Mouse (Mus musculus) cerebellum, adult 2 months (tissue): ENCODE results near the gene Rrad. TPM values are rescaled to one million over a fixed set of nuclear protein-coding genes. Genes with fewer than 3 reads are reported as not detected.

Source experiments
- DNase-seq, 2 experiments: peaks; one replicate each; pipeline ENCODE4 v3.0.0; 2021
- H3K27ac ChIP-seq: fragments of 200-500 bp; 2 replicates; pipeline ENCODE4 v1.5.1; 2012; ENCODE audit warnings: low read length, control low read depth, inconsistent platforms; ENCODE audit not compliant: insufficient read depth
- H3K27me3 ChIP-seq: fragments of 200-500 bp; 2 replicates; pipeline ENCODE4 v1.6.1; 2012; ENCODE audit warnings: inconsistent platforms, mild to moderate bottlenecking, low read length, moderate library complexity; ENCODE audit not compliant: control insufficient read depth, insufficient read depth
- H3K4me1 ChIP-seq: fragments of 200-500 bp; 2 replicates; pipeline ENCODE4 v1.6.1; 2011; ENCODE audit warnings: low read length; ENCODE audit not compliant: control insufficient read depth, insufficient read depth
- H3K4me3 ChIP-seq: fragments of 200-500 bp; replicated peaks from 2 replicates; pipeline ENCODE3; 2011; ENCODE audit warnings: mild to moderate bottlenecking, low read depth, low read length, control low read depth; ENCODE audit not compliant: insufficient read depth
- CTCF ChIP-seq: fragments of 200-500 bp; IDR thresholded peaks from 2 replicates; pipeline ENCODE4 v1.5.1; 2011; ENCODE audit warnings: low read depth, mild to moderate bottlenecking, control low read depth, low read length, moderate library complexity, borderline replicate concordance; ENCODE audit not compliant: insufficient read depth
- POLR2A ChIP-seq: fragments of 200-500 bp; IDR thresholded peaks from 2 replicates; pipeline ENCODE4 v1.6.1; 2011; ENCODE audit warnings: low read length, control low read depth, borderline replicate concordance; ENCODE audit not compliant: insufficient read depth
- WGBS: fragments of 180-500 bp; shearing (Covaris S2); methylation state at CpG from one replicate; pipeline ENCODE4 v1.1.7; 2018; 5-methylcytosine and 5-hydroxymethylcytosine counted together
- polyA plus RNA-seq: library from polyadenylated mRNA; depleted of rRNA; stranded (reverse); fragments of >200 nt; gene quantifications from 2 replicates; pipeline ENCODE4 v1.2.3, GENCODE M21; 2012

Rrad gene
- polyA plus RNA-seq, 1 experiment, result 3.3 TPM

GRCm38 (mm10) chr8:104598496-104598895 lies 32.6 kb downstream of the Rrad start:
- Histone ChIP-seq H3K27ac (no peak overlapping the region), H3K4me3 (no peak overlapping the region), H3K27me3 (no peaks in the 10 kb centered on the region), H3K4me1 (no peaks in the 10 kb centered on the region)
- no peak for DNase-seq
- no peak for TF ChIP-seq CTCF
- TF ChIP-seq POLR2A, result no peak
- WGBS, result 60% methylated on average over 6 of the region's 6 CpGs

GRCm38 (mm10) chr8:104597656-104598055 lies 33.5 kb downstream of the Rrad start:
- TF ChIP-seq CTCF (no peak), POLR2A (no peak)
- no peak for DNase-seq
- no peaks in the 10 kb centered on the region for H3K27me3 ChIP-seq
- H3K4me1 ChIP-seq, result no peaks in the 10 kb centered on the region
- no peak overlapping the region for H3K4me3 ChIP-seq
- WGBS, result 22% methylated on average over 6 of the region's 6 CpGs
- H3K27ac ChIP-seq, result no peak overlapping the region

GRCm38 (mm10) chr8:104595773-104596536 lies 35.2 kb downstream of the Rrad start:
- no peak for DNase-seq
- no peak for TF ChIP-seq POLR2A
- no peak for TF ChIP-seq CTCF
- WGBS, result 85% methylated on average over 21 of the region's 21 CpGs
- Histone ChIP-seq H3K27me3 (no peaks in the 10 kb centered on the region), H3K4me1 (no peaks in the 10 kb centered on the region), H3K4me3 (no peak overlapping the region), H3K27ac (no peak overlapping the region)

- Histone ChIP-seq H3K27ac (no peak overlapping the region), H3K4me1 (no peaks in the 10 kb centered on the region), H3K4me3 (no peak overlapping the region), H3K27me3 (no peaks in the 10 kb centered on the region)
- DNase-seq, result no peak
- 89% methylated on average over 19 of the region's 19 CpGs for WGBS
- no peak for TF ChIP-seq POLR2A
- TF ChIP-seq CTCF, result no peak
These were observed 36.3 kb downstream of the Rrad start for GRCm38 (mm10) chr8:104594611-104595362.

GRCm38 (mm10) chr8:104593536-104594325 lies 37.4 kb downstream of the Rrad start:
- WGBS, result 92% methylated on average over 31 of the region's 31 CpGs
- Histone ChIP-seq H3K4me1 (no peaks in the 10 kb centered on the region), H3K27me3 (no peaks in the 10 kb centered on the region), H3K27ac (no peak overlapping the region), H3K4me3 (no peak overlapping the region)
- no peak for TF ChIP-seq CTCF
- no peak for TF ChIP-seq POLR2A
- no peak for DNase-seq

- 78% methylated on average over 6 of the region's 6 CpGs for WGBS
- TF ChIP-seq POLR2A (no peak), CTCF (no peak)
- H3K4me3 ChIP-seq, result no peak overlapping the region
- no peak overlapping the region for H3K27ac ChIP-seq
- DNase-seq, result no peak
- no peaks in the 10 kb centered on the region for H3K4me1 ChIP-seq
- H3K27me3 ChIP-seq, result no peaks in the 10 kb centered on the region
These were observed 38.6 kb downstream of the Rrad start for GRCm38 (mm10) chr8:104592566-104592965.

- DNase-seq, result no peak
- H3K4me3 ChIP-seq, result peak overlapping the region; percentile 78
- WGBS, result 3% methylated on average over 9 of the region's 9 CpGs
- no peaks in the 10 kb centered on the region for H3K27me3 ChIP-seq
- H3K4me1 ChIP-seq, result no peaks in the 10 kb centered on the region
- peak overlapping the region; percentile 67 for H3K27ac ChIP-seq
- TF ChIP-seq POLR2A (no peak), CTCF (no peak)
These were observed 39.3 kb downstream of the Rrad start for GRCm38 (mm10) chr8:104591856-104592255.
